Mouse (Mus musculus): Measurements from ENCODE around the gene Gm17324. TPM values are rescaled to one million over a fixed set of nuclear protein-coding genes. Genes with fewer than 3 reads are reported as not detected.
A peak's percentile ranks its signal among the peaks of the same experiment; 100 is the strongest.
"Not testable (repeated sequence)": the region's sequence is repeated elsewhere in the genome, so short reads cannot be mapped to it uniquely, and the experiment has no call there.

Gm17324 gene
- polyA plus RNA-seq, 1 experiment, result 3.4 TPM

DNA sequence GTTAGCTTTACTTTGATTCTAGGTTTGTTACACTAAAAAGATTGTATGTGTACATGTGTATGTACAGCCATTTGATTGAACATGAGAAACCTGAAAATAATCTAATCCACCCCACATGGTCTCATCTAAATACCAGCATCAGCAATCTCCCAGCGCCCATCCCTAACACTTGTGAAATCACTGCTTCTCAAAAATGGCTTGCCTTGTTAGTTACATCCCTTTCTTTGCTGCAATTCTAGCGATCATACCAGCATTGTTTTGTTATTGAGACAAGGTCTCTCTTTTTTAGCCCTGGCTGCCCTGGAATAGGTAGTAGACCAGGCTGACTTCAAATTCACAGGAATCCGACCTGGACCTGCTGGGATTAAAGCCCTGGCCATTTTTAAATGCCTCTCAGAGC lies 33.8 kb upstream of the Gm17324 start:
- TF ChIP-seq CTCF (IDR thresholded peaks at IDR 0.05; ENCODE audit: control insufficient read depth, insufficient read depth, insufficient replicate concordance, low read depth, low read length) (no peak), POLR2A (IDR thresholded peaks at IDR 0.05; ENCODE audit: control insufficient read depth, low read depth, low read length) (no peak)
- peak overlapping the region; percentile 69; the same call in 1 of the 2 replicates for H3K27ac ChIP-seq (ENCODE audit: control insufficient read depth, insufficient read depth, low read depth, low read length)
- H3K27me3 ChIP-seq (ENCODE audit: control insufficient read depth, insufficient read depth, low read length), result no peaks in the 10 kb centered on the region
- H3K4me1 ChIP-seq (ENCODE audit: control insufficient read depth, insufficient read depth, low read length), result peaks cover 7% of the 10 kb centered on the region
- H3K4me3 ChIP-seq (ENCODE audit: control insufficient read depth, low read depth, low read length), result peak overlapping the region; percentile 97
- H3K36me3 ChIP-seq (ENCODE audit: control insufficient read depth, insufficient read depth, low read length), result no peaks in the 10 kb centered on the region

DNA sequence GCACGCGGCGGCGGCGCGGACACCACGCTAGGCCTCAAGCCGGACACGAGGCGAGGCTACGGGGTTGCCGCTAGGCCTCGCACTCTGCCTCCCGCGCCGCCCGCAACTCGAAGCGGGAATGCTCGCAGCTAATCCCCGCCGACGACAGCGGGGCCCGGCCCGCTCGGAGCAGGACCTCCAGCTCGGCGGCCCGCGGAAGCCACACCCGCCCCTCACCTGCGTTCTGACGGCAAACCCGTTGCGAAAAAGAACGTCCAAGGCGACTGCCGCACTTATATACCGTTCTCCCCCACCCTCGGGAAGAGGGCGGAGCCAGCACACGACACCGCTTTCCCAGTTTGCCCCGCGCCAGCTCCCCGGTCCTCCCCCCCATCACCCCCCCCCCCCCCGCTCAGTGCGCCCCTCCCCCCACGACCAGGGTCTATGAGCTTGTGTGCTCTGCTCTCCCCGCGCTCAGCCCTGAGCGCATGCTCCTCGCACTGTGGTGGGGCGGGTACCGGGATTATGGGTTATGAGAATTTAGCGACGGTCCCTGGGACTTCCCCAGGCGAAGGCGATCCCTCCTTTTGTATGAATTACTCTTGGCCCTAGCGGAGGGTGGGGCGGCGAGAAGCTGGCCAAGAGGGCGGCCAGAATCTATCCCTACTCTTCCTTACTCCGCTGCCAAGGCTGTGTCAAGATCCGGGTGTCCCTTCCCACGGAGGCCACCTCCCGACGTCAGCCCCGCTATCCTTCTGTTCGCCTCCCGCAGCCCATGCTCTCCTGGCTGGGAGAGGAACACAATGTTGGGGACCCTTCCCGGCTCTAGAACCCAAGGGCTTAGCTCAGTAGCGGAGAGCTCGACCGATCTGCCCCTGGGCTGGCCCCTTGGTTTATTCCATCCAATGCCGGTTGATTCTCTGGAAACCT lies 33.1 kb upstream of the Gm17324 start:
- no peaks in the 10 kb centered on the region for H3K27me3 ChIP-seq (ENCODE audit: control insufficient read depth, insufficient read depth, low read length)
- H3K36me3 ChIP-seq (ENCODE audit: control insufficient read depth, insufficient read depth, low read length), result peaks cover under 1% of the 10 kb centered on the region; the same call in 1 of the 2 replicates
- TF ChIP-seq CTCF (IDR thresholded peaks at IDR 0.05; ENCODE audit: control insufficient read depth, insufficient read depth, insufficient replicate concordance, low read depth, low read length), result no peak
- peak; percentile 100 for TF ChIP-seq POLR2A (IDR thresholded peaks at IDR 0.05; ENCODE audit: control insufficient read depth, low read depth, low read length)

DNA sequence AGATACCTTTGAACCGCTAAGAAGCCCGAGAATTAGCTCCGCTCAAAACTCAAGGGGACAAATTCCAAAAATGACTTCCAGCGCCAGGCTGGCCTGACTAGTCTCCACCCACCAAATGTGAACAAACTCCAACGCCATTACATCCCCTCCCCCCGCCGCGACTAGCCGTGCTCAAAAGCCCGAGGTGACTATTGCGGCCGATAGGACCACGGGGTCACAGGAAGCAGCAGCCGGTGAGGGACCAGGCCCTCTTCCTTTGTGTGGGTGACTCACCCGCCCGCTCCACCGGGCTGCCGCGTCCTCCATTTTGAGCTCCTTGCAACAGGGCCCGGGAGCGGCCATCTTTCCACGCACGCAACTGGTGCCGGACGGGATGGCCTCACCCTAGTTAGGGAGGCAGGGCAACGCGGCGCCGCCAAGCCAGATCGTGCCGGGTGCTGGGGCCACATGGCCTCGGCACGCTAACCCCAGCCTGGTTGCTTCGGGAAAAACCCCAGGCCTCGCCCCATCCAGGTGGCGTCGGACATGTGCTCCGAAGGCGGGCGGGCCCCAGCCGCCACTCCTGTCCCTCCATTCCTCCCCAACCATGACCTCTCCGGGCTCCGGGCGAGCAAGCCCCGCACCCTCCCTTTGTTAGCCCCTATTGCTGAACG lies 32.2 kb upstream of the Gm17324 start:
- no peak; the same call in 1 of the 2 replicates for TF ChIP-seq POLR2A (IDR thresholded peaks at IDR 0.05; ENCODE audit: control insufficient read depth, low read depth, low read length)
- TF ChIP-seq CTCF (IDR thresholded peaks at IDR 0.05; ENCODE audit: control insufficient read depth, insufficient read depth, insufficient replicate concordance, low read depth, low read length), result no peak
- Histone ChIP-seq H3K27me3 (ENCODE audit: control insufficient read depth, insufficient read depth, low read length) (no peaks in the 10 kb centered on the region), H3K36me3 (ENCODE audit: control insufficient read depth, insufficient read depth, low read length) (peaks cover 2% of the 10 kb centered on the region; the same call in 1 of the 2 replicates), H3K4me3 (ENCODE audit: control insufficient read depth, low read depth, low read length) (peak overlapping the region; percentile 88), H3K27ac (ENCODE audit: control insufficient read depth, insufficient read depth, low read depth, low read length) (peak overlapping the region; percentile 88), H3K4me1 (ENCODE audit: control insufficient read depth, insufficient read depth, low read length) (peaks cover 7% of the 10 kb centered on the region)

More for the DNA sequence above, 33.1 kb upstream of the Gm17324 start:
- Histone ChIP-seq H3K4me1 (ENCODE audit: control insufficient read depth, insufficient read depth, low read length) (peaks cover 7% of the 10 kb centered on the region), H3K4me3 (ENCODE audit: control insufficient read depth, low read depth, low read length) (peak overlapping the region; percentile 97), H3K27ac (ENCODE audit: control insufficient read depth, insufficient read depth, low read depth, low read length) (peak overlapping the region; percentile 99)

DNA sequence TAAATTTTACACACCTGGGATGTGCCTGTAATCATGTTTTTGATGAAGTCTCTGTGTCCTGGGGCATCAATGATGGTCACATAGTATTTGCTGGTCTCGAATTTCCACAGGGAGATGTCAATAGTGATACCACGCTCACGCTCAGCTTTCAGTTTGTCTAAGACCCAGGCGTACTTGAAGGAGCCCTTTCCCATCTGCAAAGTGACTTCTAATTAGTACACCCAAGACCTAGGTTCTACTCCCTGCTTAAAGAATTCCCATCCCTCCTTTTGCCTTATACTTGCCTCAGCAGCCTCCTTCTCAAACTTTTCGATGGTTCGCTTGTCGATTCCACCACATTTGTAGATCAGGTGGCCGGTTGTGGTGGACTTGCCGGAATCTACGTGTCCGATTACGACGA lies 31.6 kb upstream of the Gm17324 start:
- Histone ChIP-seq H3K4me3 (ENCODE audit: control insufficient read depth, low read depth, low read length) (peak overlapping the region; percentile 88), H3K27ac (ENCODE audit: control insufficient read depth, insufficient read depth, low read depth, low read length) (peak overlapping the region; percentile 88)
- not testable (repeated sequence) for H3K4me1 ChIP-seq (ENCODE audit: control insufficient read depth, insufficient read depth, low read length); H3K27me3 ChIP-seq (ENCODE audit: control insufficient read depth, insufficient read depth, low read length); H3K36me3 ChIP-seq (ENCODE audit: control insufficient read depth, insufficient read depth, low read length)

DNA sequence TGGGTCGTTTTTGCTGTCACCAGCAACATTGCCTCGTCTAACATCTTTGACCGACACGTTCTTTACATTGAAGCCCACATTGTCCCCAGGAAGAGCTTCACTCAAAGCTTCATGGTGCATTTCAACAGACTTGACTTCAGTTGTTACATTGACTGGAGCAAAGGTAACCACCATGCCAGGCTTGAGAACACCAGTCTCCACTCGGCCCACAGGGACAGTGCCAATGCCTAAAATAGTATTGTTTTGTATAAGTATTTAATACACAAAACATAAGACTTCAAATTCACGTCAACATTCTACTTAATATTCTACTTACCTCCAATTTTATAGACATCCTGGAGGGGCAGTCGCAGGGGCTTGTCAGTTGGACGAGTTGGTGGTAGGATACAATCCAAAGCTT lies 30.7 kb upstream of the Gm17324 start:
- not testable (repeated sequence) for H3K27ac ChIP-seq (ENCODE audit: control insufficient read depth, insufficient read depth, low read depth, low read length); H3K4me1 ChIP-seq (ENCODE audit: control insufficient read depth, insufficient read depth, low read length); H3K27me3 ChIP-seq (ENCODE audit: control insufficient read depth, insufficient read depth, low read length); H3K4me3 ChIP-seq (ENCODE audit: control insufficient read depth, low read depth, low read length); H3K36me3 ChIP-seq (ENCODE audit: control insufficient read depth, insufficient read depth, low read length)

DNA sequence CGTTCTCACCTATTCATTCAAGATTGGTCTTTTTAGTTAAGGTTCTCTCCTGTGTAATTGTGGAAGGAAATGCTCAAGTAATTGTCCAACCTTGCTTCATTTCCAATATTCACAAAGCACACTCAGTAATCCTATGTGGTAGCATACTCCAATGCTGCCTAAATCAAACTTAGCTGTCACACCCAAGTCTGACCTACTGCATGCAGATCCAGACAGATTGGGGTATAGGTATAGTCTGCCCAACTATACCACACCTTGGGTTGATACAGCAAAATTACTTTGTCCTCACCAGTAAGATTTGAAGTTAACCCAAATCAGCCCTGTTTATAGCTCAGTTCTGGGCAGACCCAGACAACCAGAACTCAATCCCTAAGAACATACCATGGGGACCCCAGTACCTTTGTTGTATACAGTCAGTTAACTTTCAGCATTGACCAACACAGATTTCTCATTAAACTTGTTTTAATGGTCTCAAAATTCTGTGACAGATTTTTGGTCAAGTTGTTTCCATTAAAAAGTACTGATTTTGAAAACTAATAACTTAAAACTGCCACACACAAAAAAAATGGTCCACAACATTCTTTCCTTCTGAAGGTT lies 29.5 kb upstream of the Gm17324 start:
- H3K27ac ChIP-seq (ENCODE audit: control insufficient read depth, insufficient read depth, low read depth, low read length); H3K4me1 ChIP-seq (ENCODE audit: control insufficient read depth, insufficient read depth, low read length); H3K36me3 ChIP-seq (ENCODE audit: control insufficient read depth, insufficient read depth, low read length); H3K27me3 ChIP-seq (ENCODE audit: control insufficient read depth, insufficient read depth, low read length); H3K4me3 ChIP-seq (ENCODE audit: control insufficient read depth, low read depth, low read length): not testable (repeated sequence)

DNA sequence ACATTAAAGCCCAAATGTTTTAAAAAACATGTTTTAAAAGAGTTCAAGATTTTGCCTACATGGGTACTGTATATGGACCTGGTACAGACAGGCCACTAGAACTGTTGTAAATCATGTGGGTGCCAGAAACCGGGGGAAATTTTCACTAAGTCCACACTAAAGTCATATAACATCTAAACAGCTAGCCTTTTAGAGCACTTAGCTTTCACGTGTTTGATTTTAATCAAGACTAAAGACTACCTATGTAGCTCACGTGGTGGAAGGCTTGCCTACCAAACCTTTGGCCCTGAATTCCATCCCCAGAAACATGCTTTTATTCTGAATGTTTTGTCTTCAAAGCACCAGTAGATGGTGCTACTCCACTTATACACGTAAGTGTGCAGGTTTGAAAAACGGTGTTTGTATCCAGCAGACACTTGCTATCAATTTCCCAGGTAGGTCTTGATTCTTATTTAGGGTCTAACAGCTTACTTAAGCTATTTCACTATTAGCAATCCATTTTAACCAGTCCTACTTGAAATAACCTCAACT lies 28.5 kb upstream of the Gm17324 start:
- TF ChIP-seq CTCF (IDR thresholded peaks at IDR 0.05; ENCODE audit: control insufficient read depth, insufficient read depth, insufficient replicate concordance, low read depth, low read length), result no peak
- no peak for TF ChIP-seq POLR2A (IDR thresholded peaks at IDR 0.05; ENCODE audit: control insufficient read depth, low read depth, low read length)
- H3K4me3 ChIP-seq (ENCODE audit: control insufficient read depth, low read depth, low read length), result no peak overlapping the region
- H3K27me3 ChIP-seq (ENCODE audit: control insufficient read depth, insufficient read depth, low read length), result no peaks in the 10 kb centered on the region
- no peak overlapping the region for H3K27ac ChIP-seq (ENCODE audit: control insufficient read depth, insufficient read depth, low read depth, low read length)
- peaks cover 3% of the 10 kb centered on the region for H3K4me1 ChIP-seq (ENCODE audit: control insufficient read depth, insufficient read depth, low read length)
- H3K36me3 ChIP-seq (ENCODE audit: control insufficient read depth, insufficient read depth, low read length), result peaks cover 2% of the 10 kb centered on the region; the same call in 1 of the 2 replicates
